Mouse (Mus musculus) midbrain, embryonic 12.5 days (tissue): ENCODE measurements around the gene Tnpo2. TPM values are rescaled to one million over a fixed set of nuclear protein-coding genes. Genes with fewer than 3 reads are reported as not detected.

ENCODE experiments used
- ATAC-seq: fragments of 200-750 bp; cut with Nextera tagmentation; 2 replicates; pipeline ENCODE4 v1.8.0; 2017; ENCODE audit warnings: low read depth, moderate TSS enrichment, moderate library complexity; ENCODE audit not compliant: low FRiP score
- H3K27ac ChIP-seq: fragments of 300-500 bp; sonication (generic); replicated peaks from 2 replicates; pipeline ENCODE4 v1.5.1; 2016; ENCODE audit warnings: mild to moderate bottlenecking
- H3K27me3 ChIP-seq: fragments of 300-500 bp; sonication (generic); 2 replicates; pipeline ENCODE4 v1.6.1; 2016; ENCODE audit warnings: mild to moderate bottlenecking
- H3K36me3 ChIP-seq: fragments of 300-500 bp; sonication (generic); 2 replicates; pipeline ENCODE4 v1.6.1; 2016
- H3K4me1 ChIP-seq: fragments of 300-500 bp; sonication (generic); 2 replicates; pipeline ENCODE4 v1.6.1; 2016
- H3K4me2 ChIP-seq: fragments of 300-500 bp; sonication (generic); replicated peaks from 2 replicates; pipeline ENCODE4 v1.6.1; 2016; ENCODE audit warnings: mild to moderate bottlenecking, moderate library complexity
- H3K4me3 ChIP-seq: fragments of 300-500 bp; sonication (generic); 2 replicates; pipeline ENCODE4 v1.5.1; 2016; ENCODE audit warnings: mild to moderate bottlenecking
- H3K9ac ChIP-seq: fragments of 300-500 bp; sonication (generic); replicated peaks from 2 replicates; pipeline ENCODE4 v1.6.1; 2016; ENCODE audit warnings: mild to moderate bottlenecking, moderate library complexity
- H3K9me3 ChIP-seq: fragments of 300-500 bp; sonication (generic); 2 replicates; pipeline ENCODE4 v1.6.1; 2016; ENCODE audit warnings: mild to moderate bottlenecking
- WGBS: fragments of 180-500 bp; shearing (Covaris S2); methylation state at CpG from one replicate; pipeline ENCODE4 v1.1.7; 2016; 5-methylcytosine and 5-hydroxymethylcytosine counted together
- microRNA-seq: library from miRNA; unstranded; fragments of <30 nt; microRNA quantifications from one replicate; pipeline ENCODE4, GENCODE M21; 2017
- polyA plus RNA-seq: library from polyadenylated mRNA; unstranded; fragments of >200 nt; fragmentation: Nextera tagmentation; extraction: Ambion mirVana; gene quantifications from 2 replicates; pipeline ENCODE4 v1.2.1, GENCODE M21; 2016

Gene Tnpo2
- polyA plus RNA-seq, 1 experiment from 2014 or later: 42.0 TPM

DNA sequence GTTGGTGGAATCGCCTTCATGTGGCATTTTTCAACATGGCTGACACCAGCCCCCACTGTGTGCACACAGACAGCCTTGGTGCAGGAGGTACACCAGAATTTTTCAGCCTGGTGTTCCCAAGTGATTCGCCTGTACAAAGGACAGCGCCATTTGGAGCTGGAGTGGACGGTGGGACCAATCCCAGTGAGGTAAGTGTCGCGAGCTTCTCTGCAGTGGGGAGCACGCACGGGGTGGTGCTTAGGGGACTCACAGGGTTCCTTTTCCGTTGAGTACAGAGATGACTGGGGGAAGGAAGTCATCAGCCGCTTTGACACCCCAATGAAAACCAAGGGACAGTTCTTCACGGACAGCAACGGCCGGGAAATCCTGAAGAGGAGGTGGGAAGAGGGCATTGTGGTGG is 58.3 kb downstream of the Tnpo2 start:
- Histone ChIP-seq H3K9ac (no peak overlapping the region), H3K27ac (no peak overlapping the region), H3K4me2 (no peak overlapping the region), H3K9me3 (no peaks in the 10 kb centered on the region), H3K36me3 (peaks cover 71% of the 10 kb centered on the region), H3K27me3 (no peaks in the 10 kb centered on the region), H3K4me1 (no peaks in the 10 kb centered on the region), H3K4me3 (no peak overlapping the region)
- 94% methylated on average over 13 of the region's 13 CpGs for WGBS
- ATAC-seq: no peak

DNA sequence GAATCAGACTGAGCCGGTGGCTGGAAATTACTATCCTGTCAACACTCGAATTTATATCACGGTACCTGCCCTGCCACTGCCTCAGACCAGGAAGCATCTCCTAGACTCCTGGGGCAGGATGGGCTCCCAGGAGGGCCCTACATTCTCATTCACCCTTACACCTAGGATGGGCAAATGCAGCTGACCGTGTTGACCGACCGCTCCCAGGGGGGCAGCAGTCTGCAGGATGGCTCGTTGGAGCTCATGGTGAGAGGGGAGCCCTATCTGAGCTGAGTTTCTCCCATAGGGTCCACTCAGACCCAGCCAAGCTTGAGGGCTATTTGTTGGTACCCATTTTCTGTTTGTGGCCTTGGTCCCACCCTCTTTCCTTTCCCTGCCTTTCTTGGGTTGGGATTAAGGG is 58.9 kb downstream of the Tnpo2 start:
- Histone ChIP-seq H3K4me3 (no peak overlapping the region), H3K9ac (no peak overlapping the region), H3K36me3 (peaks cover 71% of the 10 kb centered on the region), H3K4me2 (no peak overlapping the region), H3K9me3 (no peaks in the 10 kb centered on the region), H3K27me3 (no peaks in the 10 kb centered on the region), H3K27ac (no peak overlapping the region), H3K4me1 (no peaks in the 10 kb centered on the region)
- WGBS: 93% methylated on average over 7 of the region's 7 CpGs
- ATAC-seq: no peak

- no peak for ATAC-seq
- no peaks in the 10 kb centered on the region for H3K4me1 ChIP-seq
- no peak overlapping the region for H3K4me3 ChIP-seq
- no peaks in the 10 kb centered on the region for H3K9me3 ChIP-seq
- 94% methylated on average over 16 of the region's 16 CpGs for whole genome bisulfite sequencing
- no peak overlapping the region for H3K4me2 ChIP-seq
- H3K27ac ChIP-seq: no peak overlapping the region
- H3K27me3 ChIP-seq: no peaks in the 10 kb centered on the region
- H3K9ac ChIP-seq: no peak overlapping the region
- peaks cover 66% of the 10 kb centered on the region for H3K36me3 ChIP-seq
These were observed 59.5 kb downstream of the Tnpo2 start for GRCm38 (mm10) chr8:85096196-85096595.

DNA sequence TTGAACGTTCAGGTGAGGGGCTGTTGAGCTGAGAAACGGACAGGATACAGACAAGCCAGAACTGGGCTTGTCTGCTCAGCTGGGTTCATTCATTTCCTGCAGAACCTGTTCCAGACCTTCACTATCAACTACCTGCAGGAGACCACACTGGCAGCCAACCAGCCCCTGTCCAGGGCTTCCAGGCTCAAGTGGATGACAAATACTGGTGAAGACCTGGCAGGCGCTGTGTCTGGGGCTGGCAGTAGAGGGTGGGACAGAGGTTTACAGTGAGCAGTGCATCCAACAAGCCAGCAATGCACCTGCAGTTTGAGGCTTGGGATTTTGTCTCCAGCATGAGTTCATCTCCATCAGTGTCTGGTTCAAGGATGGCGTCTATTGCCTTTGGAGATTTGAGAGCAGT is 60.1 kb downstream of the Tnpo2 start:
- no peak overlapping the region for H3K4me2 ChIP-seq
- WGBS: 85% methylated on average over 4 of the region's 4 CpGs
- no peaks in the 10 kb centered on the region for H3K4me1 ChIP-seq
- peaks cover 66% of the 10 kb centered on the region for H3K36me3 ChIP-seq
- no peak overlapping the region for H3K27ac ChIP-seq
- H3K9ac ChIP-seq: no peak overlapping the region
- H3K4me3 ChIP-seq: no peak overlapping the region
- no peak for ATAC-seq
- H3K27me3 ChIP-seq: no peaks in the 10 kb centered on the region
- no peaks in the 10 kb centered on the region for H3K9me3 ChIP-seq

- ATAC-seq: no peak
- Histone ChIP-seq H3K4me2 (no peak overlapping the region), H3K9ac (no peak overlapping the region), H3K4me1 (no peaks in the 10 kb centered on the region), H3K27ac (no peak overlapping the region), H3K9me3 (no peaks in the 10 kb centered on the region), H3K36me3 (peaks cover 36% of the 10 kb centered on the region), H3K27me3 (no peaks in the 10 kb centered on the region), H3K4me3 (no peak overlapping the region)
- WGBS: 88% methylated on average over 4 of the region's 4 CpGs
These were observed 63.5 kb downstream of the Tnpo2 start for GRCm38 (mm10) chr8:85100076-85100665.

Small RNAs within 50 kb of the gene (microRNA-seq; reads per million reads assigned to microRNA genes)
- gene Mir7070: 1.2 reads per million

Other genes starting within 250 kb of the Tnpo2 start
- gene Nfix, start 236.6 kb upstream of the Tnpo2 start, polyA plus RNA-seq: 6.6 and 8.5 TPM in 2 replicates
- 5.0 and 6.1 TPM in 2 replicates for gene Dand5, start 214.1 kb upstream of the Tnpo2 start, polyA plus RNA-seq
- gene Gadd45gip1, start 205.4 kb upstream of the Tnpo2 start, polyA plus RNA-seq: 36.1 and 36.6 TPM in 2 replicates
- gene Rad23a, start 196.2 kb upstream of the Tnpo2 start, polyA plus RNA-seq: 104 and 110 TPM in 2 replicates
- 640 and 681 TPM in 2 replicates for gene Calr, start 190.0 kb upstream of the Tnpo2 start, polyA plus RNA-seq
- 105 and 113 TPM in 2 replicates for gene Farsa, start 179.9 kb upstream of the Tnpo2 start, polyA plus RNA-seq
- 42.1 and 44.9 TPM in 2 replicates for gene Syce2, start 164.8 kb upstream of the Tnpo2 start, polyA plus RNA-seq
- gene Gcdh, start 143.0 kb upstream of the Tnpo2 start, polyA plus RNA-seq: 33.1 and 33.9 TPM in 2 replicates
- 4.3 and 4.5 TPM in 2 replicates for gene Klf1, start 135.0 kb upstream of the Tnpo2 start, polyA plus RNA-seq
- 8.9 and 9.4 TPM in 2 replicates for gene Dnase2a, start 128.4 kb upstream of the Tnpo2 start, polyA plus RNA-seq
- 29.3 and 34.3 TPM in 2 replicates for gene Mast1, start 99.6 kb upstream of the Tnpo2 start, polyA plus RNA-seq
- 1.3 and 1.7 TPM in 2 replicates for gene Rtbdn, start 89.9 kb upstream of the Tnpo2 start, polyA plus RNA-seq
- gene Gm49661, start 67.5 kb upstream of the Tnpo2 start, polyA plus RNA-seq: not detected in 2 replicates
- 1,292 and 1,309 TPM in 2 replicates for gene Prdx2, start 67.3 kb upstream of the Tnpo2 start, polyA plus RNA-seq
- gene Rnaseh2a, start 67.1 kb upstream of the Tnpo2 start, polyA plus RNA-seq: 91.9 and 98.7 TPM in 2 replicates
- 6.0 and 6.5 TPM in 2 replicates for gene Junb, start 58.2 kb upstream of the Tnpo2 start, polyA plus RNA-seq
- 17.7 and 18.7 TPM in 2 replicates for gene Hook2, start 46.3 kb upstream of the Tnpo2 start, polyA plus RNA-seq
- not detected in 2 replicates for gene Best2, start 22.4 kb upstream of the Tnpo2 start, polyA plus RNA-seq
- 137 and 146 TPM in 2 replicates for gene Asna1, start 11.6 kb upstream of the Tnpo2 start, polyA plus RNA-seq
- gene Trir, start 10.1 kb upstream of the Tnpo2 start, polyA plus RNA-seq: 164 and 178 TPM in 2 replicates
- gene Fbxw9, start 23.1 kb downstream of the Tnpo2 start, polyA plus RNA-seq: 40.7 and 41.6 TPM in 2 replicates
- gene Gm5741, start 31.1 kb downstream of the Tnpo2 start, polyA plus RNA-seq: 0.92 and 0.94 TPM in 2 replicates
- gene Dhps, start 34.8 kb downstream of the Tnpo2 start, polyA plus RNA-seq: 74.7 and 74.8 TPM in 2 replicates
- 114 and 119 TPM in 2 replicates for gene Wdr83os, start 43.8 kb downstream of the Tnpo2 start, polyA plus RNA-seq
- 46.6 and 54.2 TPM in 2 replicates for gene Wdr83, start 44.4 kb downstream of the Tnpo2 start, polyA plus RNA-seq
- gene Man2b1, start 46.4 kb downstream of the Tnpo2 start, polyA plus RNA-seq: 19.2 and 20.7 TPM in 2 replicates
- gene Zfp791, start 86.2 kb downstream of the Tnpo2 start, polyA plus RNA-seq: 1.6 and 2.4 TPM in 2 replicates
- not detected in 2 replicates for gene Cks1brt, start 115.0 kb downstream of the Tnpo2 start, polyA plus RNA-seq
- gene Olfr371, start 189.1 kb downstream of the Tnpo2 start, polyA plus RNA-seq: not detected in 2 replicates